Mouse (Mus musculus): Measurements from ENCODE around the gene Psg26. TPM values are rescaled to one million over a fixed set of nuclear protein-coding genes. Genes with fewer than 3 reads are reported as not detected.
"Not testable (repeated sequence)": the region's sequence is repeated elsewhere in the genome, so short reads cannot be mapped to it uniquely, and the experiment has no call there.

Psg26 gene
- not detected for total RNA-seq (2021)
- long read RNA-seq, experiment 1: 0 reads
- long read RNA-seq, experiment 2: 0 reads

GRCm38 (mm10) chr7:18484077-18484476 is at the start of gene Psg26:
Gene Psg26, minus strand, starts transcription at chr7:18484177.
- no peak for DNase-seq

- no peak for DNase-seq
These were observed 49.4 kb upstream of the Psg26 start for GRCm38 (mm10) chr7:18533420-18533819.

GRCm38 (mm10) chr7:18532169-18532568 is 48.2 kb upstream of the Psg26 start, which contains the start of gene Psg25:
Gene Psg25, minus strand, starts transcription at chr7:18532269.
- no peak for DNase-seq

GRCm38 (mm10) chr7:18524668-18525067 is 40.7 kb upstream of the Psg26 start:
- no peak for DNase-seq

GRCm38 (mm10) chr7:18512848-18513247 is 28.9 kb upstream of the Psg26 start:
- DNase-seq: not testable (repeated sequence)

GRCm38 (mm10) chr7:18512417-18512816 is 28.4 kb upstream of the Psg26 start:
- not testable (repeated sequence) for DNase-seq

- no peak for DNase-seq
These were observed 27.5 kb upstream of the Psg26 start for GRCm38 (mm10) chr7:18511479-18511878.

- DNase-seq: not testable (repeated sequence)
These were observed 52.0 kb downstream of the Psg26 start, which contains the start of gene Psg28 for GRCm38 (mm10) chr7:18431941-18432340. Gene Psg28, minus strand, starts transcription at chr7:18432041.

Other genes with a start within 250 kb of the Psg26 start
- gene Mill1, start 238.8 kb downstream of the Psg26 start, total RNA-seq (2021): not detected
- not detected for gene Psg18, start 129.2 kb downstream of the Psg26 start, total RNA-seq (2021)
- gene Psg28, start 52.1 kb downstream of the Psg26 start, total RNA-seq (2021): not detected
- not detected for gene Psg25, start 48.1 kb upstream of the Psg26 start, total RNA-seq (2021)
- gene Psg27, start 83.1 kb upstream of the Psg26 start, total RNA-seq (2021): not detected
- gene Psg23, start 132.3 kb upstream of the Psg26 start, total RNA-seq (2021): not detected
- not detected for gene Psg21, start 172.5 kb upstream of the Psg26 start, total RNA-seq (2021)
- not detected for gene Psg20, start 202.0 kb upstream of the Psg26 start, total RNA-seq (2021)
- gene Psg22, start 233.9 kb upstream of the Psg26 start, total RNA-seq (2021): not detected